Mouse (Mus musculus) mouse trophoblast stem cell (cell line): ENCODE measurements around the gene Slc39a12.

ENCODE experiments used
- in situ Hi-C, 2 experiments: fragments of 300-500 bp; cut with MseI, MboI; formaldehyde crosslinking; loops; 2 replicates in 1 of 2; 3 replicates in 1 of 2; pipeline ENCODE4 v1.15.1; 2025

The Slc39a12 gene

DNA sequence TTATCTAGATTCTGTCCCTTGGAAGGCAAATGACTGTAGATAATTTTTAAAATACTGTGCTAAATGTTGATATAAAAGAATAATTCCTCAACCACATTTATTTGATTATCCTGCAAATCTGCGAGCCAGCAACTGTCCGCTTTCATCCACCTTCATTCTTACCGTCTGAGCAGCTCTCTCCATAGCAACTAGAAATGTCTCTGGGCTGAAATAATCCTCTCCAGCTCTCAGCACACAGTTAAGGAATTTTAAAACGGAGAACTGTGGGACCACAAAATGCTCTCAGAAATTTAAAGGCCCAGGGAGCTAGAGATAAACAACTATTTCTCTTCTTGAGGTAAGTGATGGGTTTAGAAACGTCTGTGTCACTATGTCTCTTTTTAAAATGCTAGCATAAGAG, at the start of gene Slc39a12:
Gene Slc39a12, plus strand, starts transcription at position 155 of the 400 bp plus-strand sequence.
- in situ Hi-C loops: no loop called here

DNA sequence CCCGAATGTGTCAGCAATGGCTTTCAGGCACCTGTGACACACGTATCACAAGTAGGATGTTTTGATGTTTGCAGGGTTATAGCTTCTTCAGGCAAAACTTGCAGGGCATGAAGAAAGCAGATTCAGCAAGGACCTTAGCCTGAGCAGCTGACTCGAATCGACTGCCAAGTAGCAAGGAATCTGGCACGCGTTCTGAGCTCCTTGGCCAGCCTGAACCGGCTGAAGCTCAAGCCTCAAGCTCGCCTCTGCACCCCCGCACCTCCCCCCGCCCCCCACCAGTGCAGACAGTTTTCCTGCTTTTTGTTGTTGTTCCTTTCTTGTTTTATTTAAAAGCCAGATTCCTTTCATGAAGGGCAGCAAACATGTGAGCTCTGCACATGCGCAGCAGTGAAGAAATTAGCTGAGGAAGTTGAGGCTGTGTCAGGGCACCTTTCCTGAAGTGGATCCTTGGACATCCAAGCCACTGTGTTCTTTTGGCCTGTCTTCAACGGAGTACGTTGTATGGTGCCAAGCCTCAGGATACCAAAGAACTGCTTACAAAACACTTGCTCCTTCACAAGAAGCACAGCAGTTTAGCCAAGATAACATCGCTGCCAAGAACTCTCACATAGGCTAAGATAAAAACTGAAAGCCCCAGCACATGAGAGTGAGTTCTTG, 46.3 kb upstream of the Slc39a12 start:
- in situ Hi-C loops: no loop called here

DNA sequence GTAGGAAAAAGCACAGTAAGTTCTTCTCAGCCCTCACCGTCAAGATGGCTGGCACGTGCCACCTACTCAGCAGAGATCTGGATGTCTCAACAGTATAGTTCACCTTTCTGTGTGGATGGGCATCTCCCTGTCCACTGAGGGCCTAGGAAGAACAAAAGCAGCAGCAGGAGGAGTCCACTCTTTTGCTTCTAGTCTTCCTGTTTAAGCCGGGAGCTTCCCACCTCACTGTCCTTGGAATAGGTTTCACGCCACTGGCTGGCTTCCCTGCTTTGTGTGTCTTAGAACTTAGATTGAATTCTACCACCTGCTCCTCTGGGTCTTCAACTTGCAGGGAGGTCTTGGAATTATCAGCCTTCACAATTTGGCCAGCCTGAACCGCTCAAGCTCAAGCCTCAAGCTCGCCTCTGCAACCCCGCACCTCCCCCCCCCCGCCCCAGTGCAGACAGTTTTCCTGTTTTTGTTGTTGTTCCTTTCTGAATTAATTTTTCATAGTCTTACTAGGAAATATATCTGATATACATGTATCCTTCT, 45.7 kb upstream of the Slc39a12 start:
- in situ Hi-C loops: no loop called here

DNA sequence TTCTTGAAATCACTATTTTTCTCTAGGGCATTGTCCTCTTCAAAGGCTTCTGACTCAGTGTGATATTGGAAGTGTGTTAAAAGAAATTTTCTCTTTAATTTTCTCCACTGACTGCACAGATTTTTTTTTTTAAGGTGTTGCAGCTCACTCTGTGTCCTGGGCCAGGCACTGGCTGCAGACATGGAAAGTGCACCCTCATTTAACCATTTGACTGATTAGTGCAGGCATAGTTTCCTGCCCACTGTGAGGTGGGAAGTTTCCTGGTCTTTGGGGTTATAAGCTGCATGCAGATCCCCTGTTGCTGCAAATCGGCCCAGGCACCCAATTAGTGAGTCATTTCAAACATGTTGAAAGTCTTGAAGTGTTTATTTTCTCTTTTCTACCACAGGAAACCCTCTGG, 740 bp downstream of the Slc39a12 start:
- in situ Hi-C loops: no loop called here

DNA sequence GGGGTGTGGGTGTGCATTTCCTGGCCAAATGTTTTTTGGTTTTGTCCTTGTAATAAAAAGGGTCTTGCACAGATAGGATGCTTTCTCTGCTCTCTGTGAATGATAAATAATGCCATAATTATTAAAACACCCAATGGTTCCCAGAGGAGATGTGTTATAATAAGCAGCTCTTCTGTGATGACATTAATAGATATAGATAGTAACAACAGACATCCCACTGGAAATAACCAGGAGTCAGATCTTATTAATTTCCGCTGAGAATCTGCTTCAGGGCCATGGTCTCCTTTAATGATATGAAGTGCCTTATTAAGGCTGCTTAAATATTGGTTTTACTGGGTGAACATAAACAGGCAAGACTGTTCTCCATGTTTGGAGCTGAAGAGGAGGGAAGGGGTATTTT, 2.8 kb downstream of the Slc39a12 start:
- in situ Hi-C loops: no loop called here

DNA sequence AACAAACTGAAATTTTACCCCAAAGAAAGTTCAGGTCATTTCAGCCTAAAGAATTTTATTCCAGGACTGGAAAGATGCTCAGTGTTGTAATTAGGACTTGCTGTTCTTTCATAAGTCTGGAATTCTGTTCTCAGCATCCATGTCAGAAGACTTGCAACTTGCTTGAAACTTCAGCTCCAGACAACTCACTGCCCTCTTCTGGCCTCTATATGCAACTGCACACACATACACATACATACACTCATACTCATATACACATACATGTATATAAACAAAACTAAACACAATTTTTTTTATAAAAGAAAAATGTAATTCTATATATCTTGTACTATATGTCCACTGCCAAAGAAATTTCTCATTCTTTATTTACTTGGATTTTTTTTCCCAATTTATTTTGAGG, 14.9 kb downstream of the Slc39a12 start:
- in situ Hi-C loops: no loop called here

DNA sequence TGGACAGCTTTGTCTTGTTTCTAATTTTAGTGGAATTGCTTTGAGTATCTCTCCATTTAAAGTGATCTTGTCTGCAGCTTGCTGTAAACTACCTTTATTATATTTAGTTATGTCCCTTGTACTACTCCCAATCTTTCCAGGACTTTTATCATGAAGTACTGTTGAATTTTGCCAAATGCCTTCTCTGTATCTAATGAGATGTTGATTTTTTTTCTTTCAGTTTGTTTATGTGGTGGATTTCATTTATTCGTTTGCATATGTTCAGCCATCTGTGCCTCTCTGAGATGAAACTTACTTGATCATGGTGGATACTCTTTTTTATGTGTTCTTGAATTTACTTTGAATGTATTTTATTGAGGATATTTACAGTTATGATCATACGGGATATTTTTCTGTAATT, 40.9 kb downstream of the Slc39a12 start:
- in situ Hi-C loops: no loop called here

DNA sequence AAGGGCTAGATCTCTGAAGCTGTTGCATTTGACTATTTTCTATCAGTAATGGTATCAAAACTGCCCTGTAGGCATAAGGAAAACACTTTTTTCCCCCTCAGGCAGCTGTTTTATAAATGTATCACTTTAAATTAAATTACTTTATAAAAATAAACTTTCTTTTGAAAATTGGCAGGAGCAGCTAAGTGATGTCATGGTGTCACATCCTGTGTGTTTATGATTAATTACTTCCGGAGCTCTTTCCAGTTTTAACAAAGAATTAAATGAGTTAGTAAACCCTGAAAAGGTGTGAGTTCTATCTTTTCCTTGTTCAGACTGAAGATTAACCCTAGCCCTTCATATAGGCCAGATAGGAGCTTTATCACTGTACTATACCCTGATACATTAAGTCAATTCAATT, 59.2 kb downstream of the Slc39a12 start:
- in situ Hi-C loops: no loop called here

DNA sequence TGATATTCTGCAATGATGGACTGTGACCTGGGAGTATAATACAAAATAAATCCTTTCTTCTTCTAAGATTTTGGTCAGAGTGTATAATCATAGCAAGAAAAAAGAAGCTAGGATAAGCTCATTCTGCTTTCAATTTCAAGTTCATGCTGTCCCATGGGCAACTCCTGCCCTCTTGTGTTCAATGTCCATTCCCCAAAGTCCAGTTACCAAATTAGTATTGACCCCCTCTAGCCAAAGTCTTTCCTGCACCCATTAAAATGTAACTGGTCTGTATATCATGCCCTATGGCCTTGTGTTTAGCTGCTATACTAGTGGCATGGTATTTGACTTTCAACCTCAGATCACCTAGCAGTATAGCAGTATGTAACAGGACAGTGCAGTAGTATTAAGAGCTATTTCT, 62.8 kb downstream of the Slc39a12 start:
- in situ Hi-C loops: no loop called here

DNA sequence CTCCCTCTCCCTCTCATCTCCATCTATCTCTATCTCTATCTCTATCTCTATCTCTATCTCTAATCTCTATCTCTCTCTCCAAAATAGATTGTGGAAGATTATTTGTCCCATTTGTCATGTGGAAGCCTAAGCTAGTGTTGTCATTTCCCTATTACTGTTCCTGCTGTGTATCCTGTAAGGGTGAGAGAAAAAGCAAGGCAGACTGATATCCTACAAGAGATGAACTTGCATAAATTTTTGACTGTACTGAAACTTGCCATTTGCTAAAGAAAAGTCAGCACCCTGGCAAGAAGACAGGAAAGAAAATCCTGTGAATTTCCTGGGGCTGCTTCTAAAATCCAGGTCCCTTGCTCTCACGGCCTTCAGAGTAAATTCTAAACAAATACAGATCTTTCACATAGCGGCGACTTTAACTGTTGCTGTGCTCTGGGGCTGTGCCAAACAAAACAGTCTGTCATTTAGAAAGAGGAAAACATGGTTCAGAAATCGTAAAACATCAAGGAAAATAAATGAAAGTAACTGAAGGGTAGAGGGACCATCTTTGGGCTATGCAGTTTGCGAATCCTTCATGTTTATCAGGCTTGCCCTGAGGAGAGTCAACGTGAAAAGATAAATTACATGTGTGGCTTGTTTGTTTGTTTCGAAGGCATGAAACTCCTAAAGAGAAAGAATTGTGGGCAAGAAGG, 67.0 kb downstream of the Slc39a12 start:
- in situ Hi-C loops: no loop called here

DNA sequence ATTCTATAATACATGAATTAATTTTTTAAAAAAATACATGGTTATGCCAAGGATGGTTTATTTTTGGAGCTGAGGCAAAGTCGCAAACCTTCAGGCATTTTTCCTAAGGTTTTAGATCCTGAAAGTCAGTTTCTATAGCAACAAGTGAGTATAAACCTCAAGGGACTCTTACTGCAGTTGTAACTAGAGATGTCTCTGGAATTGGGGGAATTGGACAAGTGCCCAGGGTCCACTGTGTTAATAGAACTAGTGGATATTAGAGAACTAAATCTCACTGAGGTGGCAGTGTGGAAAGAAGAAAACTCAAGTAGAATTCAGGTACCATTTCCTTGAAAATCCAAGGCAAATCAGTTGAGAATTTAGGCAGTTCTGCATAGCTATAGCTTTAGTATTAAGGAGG, 76.3 kb downstream of the Slc39a12 start:
- in situ Hi-C loops: no loop called here

DNA sequence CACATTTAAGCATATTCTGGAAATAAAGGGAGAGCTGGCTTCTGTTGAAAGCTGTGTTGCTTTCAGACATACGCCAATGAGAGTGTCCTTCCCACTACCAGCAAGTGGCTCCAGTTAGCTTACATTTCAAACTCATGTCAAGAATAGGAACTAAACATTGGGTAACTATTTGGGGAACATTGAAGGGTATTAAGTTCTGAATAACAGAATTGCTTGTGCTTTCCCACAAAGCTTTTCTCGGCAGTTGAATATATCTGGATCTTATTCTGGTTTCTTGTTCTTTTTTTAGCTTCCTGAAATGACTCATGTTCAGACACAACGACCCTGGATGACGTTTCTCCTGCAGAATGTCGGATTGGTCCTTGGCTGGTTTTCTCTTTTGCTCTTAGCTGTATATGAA, 106.0 kb downstream of the Slc39a12 start:
- in situ Hi-C loops: no loop called here

DNA sequence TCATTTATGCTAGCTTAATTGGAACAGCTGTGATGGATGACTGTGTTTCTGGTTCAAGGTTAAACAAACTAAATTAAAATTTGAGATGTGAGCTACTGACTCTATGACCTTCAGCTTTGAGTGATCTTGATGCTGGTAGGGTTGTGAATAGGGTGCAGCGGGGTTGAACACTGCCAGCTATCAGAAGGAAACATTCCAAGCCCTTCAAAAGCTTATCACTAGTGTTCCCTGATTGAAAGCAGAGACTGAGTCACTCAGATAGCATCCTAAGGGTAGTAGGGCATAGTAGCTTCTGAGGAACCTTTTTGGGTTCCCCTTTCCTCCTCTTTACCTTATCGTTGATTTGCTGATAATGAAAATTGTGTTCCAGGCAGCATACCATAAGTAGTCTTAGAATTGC, 108.0 kb downstream of the Slc39a12 start:
- in situ Hi-C loops: no loop called here

DNA sequence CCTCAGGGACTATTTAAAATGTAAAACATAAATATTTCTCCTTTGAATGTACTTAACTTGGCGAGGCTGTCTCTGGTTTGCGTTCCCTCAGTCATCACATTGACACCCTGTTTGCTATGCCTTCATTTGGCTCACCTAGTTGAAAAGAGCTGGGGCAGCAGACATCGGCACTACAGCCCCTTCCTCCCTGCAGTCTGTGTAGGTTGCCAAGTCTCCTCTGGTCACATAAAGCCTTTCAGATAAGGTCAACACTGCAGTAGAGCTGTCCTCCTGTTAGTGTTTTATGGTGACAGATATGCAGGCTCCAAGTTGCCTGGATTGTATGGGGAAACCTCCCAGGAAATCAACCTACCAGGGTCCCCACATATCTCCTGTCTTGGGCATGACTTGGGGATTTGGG, 114.4 kb downstream of the Slc39a12 start:
- in situ Hi-C loops: no loop called here

DNA sequence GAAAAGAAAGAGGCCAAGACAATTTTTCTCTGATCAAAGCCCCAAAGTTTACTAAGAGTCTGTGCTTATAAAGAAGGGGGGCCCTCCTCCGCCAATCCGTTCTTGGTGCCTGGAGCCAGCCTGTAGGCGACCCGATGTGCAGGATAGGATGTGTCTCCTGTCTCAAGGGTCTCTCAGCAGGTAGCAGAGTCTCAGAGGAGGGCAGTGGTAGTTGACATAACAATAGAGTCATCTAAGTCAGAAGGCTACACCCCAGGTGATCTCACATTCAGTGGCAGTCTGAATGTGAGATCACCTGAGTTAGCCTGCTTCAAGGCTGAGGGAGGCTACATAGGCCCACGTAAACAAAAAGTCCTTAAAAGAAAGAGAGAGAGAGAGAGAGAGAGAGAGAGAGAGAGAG, 130.1 kb downstream of the Slc39a12 start:
- in situ Hi-C loops: no loop called here

DNA sequence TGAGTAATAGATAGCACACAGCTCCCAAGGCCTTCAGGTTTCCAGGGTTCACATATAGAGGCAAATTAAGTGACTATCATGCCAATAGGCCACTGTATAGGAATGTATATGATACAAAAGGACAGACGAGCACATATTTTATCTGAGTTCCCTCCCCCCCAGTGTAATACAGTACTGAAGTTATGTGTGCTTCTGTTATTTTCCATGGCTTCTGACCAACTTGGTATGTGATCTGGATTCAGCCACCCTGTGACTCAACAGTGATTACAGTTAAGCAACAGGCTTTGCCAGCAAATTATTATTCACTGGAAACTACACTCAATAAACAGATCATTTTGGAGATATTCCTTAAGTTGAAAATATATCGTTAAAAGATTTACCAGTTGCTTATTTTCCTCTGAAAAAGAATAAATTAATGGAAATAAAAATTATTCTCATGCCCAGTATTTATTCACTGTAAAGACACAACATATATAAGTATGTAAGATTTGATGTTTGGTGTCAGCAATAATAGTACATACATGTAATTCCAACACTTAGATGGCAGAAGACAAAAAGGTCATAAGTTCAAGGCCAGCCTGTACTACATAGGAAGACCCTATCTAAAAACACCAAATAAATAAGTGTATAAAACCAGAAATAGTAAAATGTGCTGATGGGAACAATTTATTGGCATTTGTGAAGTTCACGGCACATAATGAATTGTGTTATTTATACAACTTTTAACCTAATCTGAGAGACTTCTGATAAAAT, 146.4 kb downstream of the Slc39a12 start:
- in situ Hi-C loops: no loop called here

DNA sequence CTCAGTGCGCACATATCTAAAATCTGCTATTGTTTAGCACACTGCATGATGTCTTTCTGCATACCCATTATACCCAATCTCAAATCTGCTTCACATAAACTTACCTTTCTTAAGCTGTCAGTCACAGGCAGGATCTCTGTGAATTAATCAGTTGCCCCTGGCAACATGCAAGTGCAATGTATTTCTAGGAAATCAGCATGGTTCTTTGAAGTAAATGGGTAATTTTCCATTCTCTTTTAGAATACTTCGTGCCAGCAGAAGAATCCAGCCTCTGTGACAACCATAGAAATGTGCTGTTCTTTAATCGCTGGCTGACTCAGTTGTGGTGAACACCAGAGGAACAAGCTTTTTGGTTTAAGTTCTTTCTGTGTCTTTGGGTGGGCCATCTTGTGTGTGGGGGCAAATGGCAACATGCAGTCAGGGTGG, 147.1 kb downstream of the Slc39a12 start:
- in situ Hi-C loops: no loop called here

DNA sequence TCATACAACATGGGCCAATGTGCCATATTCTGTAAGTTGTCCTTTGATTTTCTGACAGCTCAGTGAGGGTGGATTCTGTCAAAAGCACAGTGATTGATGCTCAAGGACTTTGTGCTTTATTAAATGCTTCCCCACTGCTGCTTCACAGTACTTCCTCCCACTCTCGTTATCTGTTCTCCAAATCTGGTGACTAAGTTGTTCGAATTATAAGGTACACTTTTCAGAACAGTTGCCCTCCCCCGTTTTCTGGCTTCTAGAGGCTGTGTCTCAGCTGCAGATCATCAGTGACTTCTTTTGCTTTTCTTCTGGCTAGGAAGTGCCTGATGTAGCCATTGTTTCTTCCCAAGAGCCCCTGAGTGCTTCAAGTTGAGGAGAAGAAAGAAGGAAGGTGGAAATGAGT, 149.7 kb downstream of the Slc39a12 start:
- in situ Hi-C loops: no loop called here

DNA sequence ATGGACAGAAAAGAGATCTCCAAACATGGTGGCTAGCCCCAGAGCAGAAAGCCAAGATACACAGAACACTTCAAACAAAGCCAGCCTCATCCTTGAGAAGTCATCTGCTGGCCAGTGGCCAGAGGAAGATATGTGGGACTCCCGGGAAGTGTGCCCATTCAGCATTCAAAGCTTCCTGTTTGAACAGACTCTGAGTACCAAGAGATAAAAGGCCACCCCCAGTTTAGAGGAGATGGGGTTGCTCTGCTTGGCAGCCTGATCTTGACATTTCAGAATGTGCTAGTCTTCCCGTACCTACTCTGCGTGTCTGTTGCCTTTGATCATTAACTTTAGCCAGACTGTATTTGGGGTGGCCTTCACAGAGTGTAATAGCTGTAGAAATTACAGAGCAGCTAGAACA, 155.2 kb downstream of the Slc39a12 start:
- in situ Hi-C loops: no loop called here

DNA sequence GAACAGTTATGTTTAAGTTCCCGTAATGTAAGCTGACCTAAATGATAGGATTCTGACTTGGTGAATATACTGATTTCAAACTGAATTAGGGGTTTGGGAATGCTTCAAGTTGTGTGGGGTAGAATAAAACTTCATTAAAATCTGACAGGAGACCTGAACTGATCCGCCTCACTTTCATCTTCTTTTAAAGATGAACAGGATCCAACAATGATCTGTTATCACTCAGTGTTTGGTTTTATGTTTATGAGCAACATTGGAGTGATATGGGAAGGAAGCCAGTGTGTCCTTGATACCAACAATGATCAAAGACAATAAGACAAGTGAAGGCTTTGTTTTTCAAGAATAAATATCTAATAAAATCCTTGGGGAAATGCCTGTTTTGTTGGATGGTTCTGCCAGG, 155.7 kb downstream of the Slc39a12 start:
- in situ Hi-C loops: no loop called here
